Mouse (Mus musculus) MEL-GATA-1-ER (cell line): ENCODE data around the gene Mbnl2.

Experiments
- DNase-seq: peaks from one replicate; pipeline ENCODE4 v3.0.0-alpha.2; 2012; ENCODE audit warnings: low read depth; ENCODE audit errors: extremely low read depth

Mbnl2 gene

GRCm38 (mm10) chr14:120275246-120276238, at the start of gene Mbnl2:
Mbnl2 (plus strand) TSS chr14:120275669.
- peak; percentile 73 for DNase-seq

GRCm38 (mm10) chr14:120232076-120232496, 43.4 kb upstream of the Mbnl2 start:
- no peak for DNase-seq

- DNase-seq: no peak
These were observed 39.9 kb upstream of the Mbnl2 start for GRCm38 (mm10) chr14:120235610-120236009.

- DNase-seq: no peak
These were observed 37.0 kb upstream of the Mbnl2 start for GRCm38 (mm10) chr14:120238501-120238900.

GRCm38 (mm10) chr14:120240209-120240608, 35.3 kb upstream of the Mbnl2 start:
- DNase-seq: no peak

GRCm38 (mm10) chr14:120242711-120243110, 32.8 kb upstream of the Mbnl2 start:
- no peak for DNase-seq

GRCm38 (mm10) chr14:120245081-120245705, 30.3 kb upstream of the Mbnl2 start:
- DNase-seq: no peak

- DNase-seq: no peak
These were observed 22.1 kb upstream of the Mbnl2 start for GRCm38 (mm10) chr14:120253331-120253730.

- DNase-seq: no peak
These were observed 19.3 kb upstream of the Mbnl2 start for GRCm38 (mm10) chr14:120256146-120256545.

GRCm38 (mm10) chr14:120256623-120257384, 18.7 kb upstream of the Mbnl2 start:
- no peak for DNase-seq

- DNase-seq: no peak
These were observed 18.0 kb upstream of the Mbnl2 start for GRCm38 (mm10) chr14:120257483-120257882.

GRCm38 (mm10) chr14:120259426-120259825, 16.0 kb upstream of the Mbnl2 start:
- DNase-seq: no peak

- no peak for DNase-seq
These were observed 13.9 kb upstream of the Mbnl2 start for GRCm38 (mm10) chr14:120261606-120262005.

GRCm38 (mm10) chr14:120262660-120263379, 12.6 kb upstream of the Mbnl2 start:
- no peak for DNase-seq

- DNase-seq: no peak
These were observed 11.9 kb upstream of the Mbnl2 start for GRCm38 (mm10) chr14:120263380-120264135.

GRCm38 (mm10) chr14:120265886-120266285, 9.6 kb upstream of the Mbnl2 start:
- DNase-seq: no peak

GRCm38 (mm10) chr14:120267130-120267529, 8.3 kb upstream of the Mbnl2 start:
- no peak for DNase-seq

GRCm38 (mm10) chr14:120270031-120270430, 5.4 kb upstream of the Mbnl2 start:
- no peak for DNase-seq

GRCm38 (mm10) chr14:120270633-120271032, 4.8 kb upstream of the Mbnl2 start:
- DNase-seq: no peak

- no peak for DNase-seq
These were observed 4.4 kb upstream of the Mbnl2 start for GRCm38 (mm10) chr14:120271096-120271495.
